Mouse (Mus musculus) hindbrain, embryonic 11.5 days (tissue): ENCODE measurements at regions not wholly inside any gene's neighbourhood (a gene's known extent, or its start where the extent isn't known, plus 50 kb on each side); places are given as distances from the start of the nearest gene placed in this dataset.

Experiments
- ATAC-seq: fragments of 200-750 bp; cut with Nextera tagmentation; 2 replicates; pipeline ENCODE4 v1.8.0; 2017; ENCODE audit warnings: mild to moderate bottlenecking, moderate TSS enrichment, moderate library complexity; ENCODE audit not compliant: low FRiP score
- DNase-seq: peaks from one replicate; pipeline ENCODE4 v3.0.0-alpha.2; 2015; ENCODE audit warnings: low spot score
- H3K27ac ChIP-seq: fragments of 300-500 bp; sonication (generic); 2 replicates; pipeline ENCODE4 v1.5.1; 2014; ENCODE audit warnings: mild to moderate bottlenecking, low read depth, low read length
- H3K27me3 ChIP-seq: fragments of 300-500 bp; sonication (generic); 2 replicates; pipeline ENCODE4 v1.6.1; 2014; ENCODE audit warnings: mild to moderate bottlenecking, low read length, moderate library complexity, mixed read lengths; ENCODE audit not compliant: control insufficient read depth, insufficient read depth
- H3K36me3 ChIP-seq: fragments of 300-500 bp; sonication (generic); 2 replicates; pipeline ENCODE4 v1.6.1; 2014; ENCODE audit warnings: mild to moderate bottlenecking, low read length, moderate library complexity, mixed read lengths; ENCODE audit not compliant: control insufficient read depth, insufficient read depth
- H3K4me1 ChIP-seq: fragments of 300-500 bp; sonication (generic); replicated peaks from 2 replicates; pipeline ENCODE4 v1.6.1; 2014; ENCODE audit warnings: low read length, mixed read lengths; ENCODE audit not compliant: control insufficient read depth, insufficient read depth
- H3K4me2 ChIP-seq: fragments of 300-500 bp; sonication (generic); replicated peaks from 2 replicates; pipeline ENCODE4 v1.6.1; 2014; ENCODE audit warnings: mild to moderate bottlenecking, low read depth, low read length
- H3K4me3 ChIP-seq: fragments of 300-500 bp; sonication (generic); 2 replicates; pipeline ENCODE4 v1.5.1; 2014; ENCODE audit warnings: low read depth, low read length
- H3K9ac ChIP-seq: fragments of 300-500 bp; sonication (generic); 2 replicates; pipeline ENCODE4 v1.6.1; 2014; ENCODE audit warnings: low read depth, low read length
- H3K9me3 ChIP-seq: fragments of 300-500 bp; sonication (generic); 2 replicates; pipeline ENCODE4 v1.6.1; 2016; ENCODE audit warnings: low read length; ENCODE audit not compliant: control insufficient read depth
- WGBS: fragments of 180-500 bp; shearing (Covaris S2); extraction: QIAGEN DNeasy Blood & Tissue Kit; methylation state at CpG from one replicate; pipeline ENCODE4 v1.1.7; 2014; 5-methylcytosine and 5-hydroxymethylcytosine counted together

GRCm38 (mm10) chr10:37457384-37457783, 318.7 kb upstream of the Marcks start:
- H3K4me2 ChIP-seq = no peak overlapping the region
- H3K36me3 ChIP-seq = no peaks in the 10 kb centered on the region
- no peak overlapping the region for H3K27ac ChIP-seq
- 98% methylated on average over 2 of the region's 2 CpGs for WGBS
- no peaks in the 10 kb centered on the region for H3K4me1 ChIP-seq
- no peak for ATAC-seq
- H3K4me3 ChIP-seq = no peak overlapping the region
- no peaks in the 10 kb centered on the region for H3K27me3 ChIP-seq
- no peaks in the 10 kb centered on the region for H3K9me3 ChIP-seq
- no peak overlapping the region for H3K9ac ChIP-seq
- DNase-seq = no peak

GRCm38 (mm10) chr10:37449894-37450293, 311.2 kb upstream of the Marcks start:
- no peaks in the 10 kb centered on the region for H3K36me3 ChIP-seq
- no peak overlapping the region for H3K4me2 ChIP-seq
- H3K9me3 ChIP-seq = no peaks in the 10 kb centered on the region
- no peak overlapping the region for H3K9ac ChIP-seq
- H3K4me3 ChIP-seq = no peak overlapping the region
- WGBS = 90% methylated on average over 2 of the region's 2 CpGs
- H3K27me3 ChIP-seq = no peaks in the 10 kb centered on the region
- H3K4me1 ChIP-seq = no peaks in the 10 kb centered on the region
- no peak overlapping the region for H3K27ac ChIP-seq
- no peak for ATAC-seq
- DNase-seq = no peak

GRCm38 (mm10) chr10:37447333-37448204, 308.8 kb upstream of the Marcks start:
- no peak overlapping the region for H3K9ac ChIP-seq
- no peaks in the 10 kb centered on the region for H3K9me3 ChIP-seq
- H3K27me3 ChIP-seq = no peaks in the 10 kb centered on the region
- H3K4me2 ChIP-seq = no peak overlapping the region
- ATAC-seq = no peak
- no peaks in the 10 kb centered on the region for H3K36me3 ChIP-seq
- no peak for DNase-seq
- 72% methylated on average over 4 of the region's 4 CpGs for WGBS
- no peaks in the 10 kb centered on the region for H3K4me1 ChIP-seq
- no peak overlapping the region for H3K4me3 ChIP-seq
- H3K27ac ChIP-seq = no peak overlapping the region

- WGBS = 71% methylated on average over 4 of the region's 4 CpGs
- Histone ChIP-seq H3K9ac (no peak overlapping the region), H3K4me2 (no peak overlapping the region), H3K27me3 (no peaks in the 10 kb centered on the region), H3K4me3 (no peak overlapping the region), H3K27ac (no peak overlapping the region), H3K4me1 (no peaks in the 10 kb centered on the region), H3K9me3 (no peaks in the 10 kb centered on the region), H3K36me3 (no peaks in the 10 kb centered on the region)
- ATAC-seq (0 out of 2 replicates have a peak, but pooled peaks have one; percentile 40), DNase-seq (no peak)
Measured at GRCm38 (mm10) chr10:37439863-37440613, 301.3 kb upstream of the Marcks start.

GRCm38 (mm10) chr10:37438312-37438711, 299.6 kb upstream of the Marcks start:
- 68% methylated on average over 3 of the region's 3 CpGs for WGBS
- Histone ChIP-seq H3K27ac (no peak overlapping the region), H3K27me3 (no peaks in the 10 kb centered on the region), H3K4me2 (no peak overlapping the region), H3K9me3 (no peaks in the 10 kb centered on the region), H3K36me3 (no peaks in the 10 kb centered on the region), H3K4me3 (no peak overlapping the region), H3K9ac (no peak overlapping the region), H3K4me1 (no peaks in the 10 kb centered on the region)
- ATAC-seq = no peak
- DNase-seq = no peak

GRCm38 (mm10) chr10:37436849-37437248, 298.1 kb upstream of the Marcks start:
- no peak overlapping the region for H3K4me3 ChIP-seq
- no peaks in the 10 kb centered on the region for H3K9me3 ChIP-seq
- no peak overlapping the region for H3K4me2 ChIP-seq
- no peaks in the 10 kb centered on the region for H3K27me3 ChIP-seq
- H3K36me3 ChIP-seq = no peaks in the 10 kb centered on the region
- DNase-seq (no peak), ATAC-seq (no peak)
- no peaks in the 10 kb centered on the region for H3K4me1 ChIP-seq
- no peak overlapping the region for H3K9ac ChIP-seq
- no peak overlapping the region for H3K27ac ChIP-seq

GRCm38 (mm10) chr10:37434229-37434628, 295.5 kb upstream of the Marcks start:
- DNase-seq (no peak), ATAC-seq (no peak)
- no peaks in the 10 kb centered on the region for H3K36me3 ChIP-seq
- H3K4me1 ChIP-seq = no peaks in the 10 kb centered on the region
- 73% methylated on average over 5 of the region's 5 CpGs for WGBS
- no peak overlapping the region for H3K4me2 ChIP-seq
- no peak overlapping the region for H3K9ac ChIP-seq
- no peaks in the 10 kb centered on the region for H3K27me3 ChIP-seq
- H3K27ac ChIP-seq = no peak overlapping the region
- H3K9me3 ChIP-seq = no peaks in the 10 kb centered on the region
- H3K4me3 ChIP-seq = no peak overlapping the region

- Histone ChIP-seq H3K9me3 (no peaks in the 10 kb centered on the region), H3K4me2 (no peak overlapping the region), H3K4me1 (no peaks in the 10 kb centered on the region), H3K36me3 (no peaks in the 10 kb centered on the region), H3K9ac (no peak overlapping the region), H3K4me3 (no peak overlapping the region), H3K27me3 (no peaks in the 10 kb centered on the region), H3K27ac (no peak overlapping the region)
- DNase-seq (no peak), ATAC-seq (no peak)
- WGBS = 41% methylated on average over 1 of the region's 1 CpGs
Measured at GRCm38 (mm10) chr10:37423047-37423446, 284.3 kb upstream of the Marcks start.

GRCm38 (mm10) chr10:37422612-37423011, 283.9 kb upstream of the Marcks start:
- ATAC-seq (no peak), DNase-seq (no peak)
- H3K36me3 ChIP-seq = no peaks in the 10 kb centered on the region
- no peak overlapping the region for H3K4me3 ChIP-seq
- H3K9me3 ChIP-seq = no peaks in the 10 kb centered on the region
- no peak overlapping the region for H3K4me2 ChIP-seq
- H3K27me3 ChIP-seq = no peaks in the 10 kb centered on the region
- WGBS = 67% methylated on average over 2 of the region's 2 CpGs
- no peak overlapping the region for H3K9ac ChIP-seq
- no peak overlapping the region for H3K27ac ChIP-seq
- no peaks in the 10 kb centered on the region for H3K4me1 ChIP-seq
